Mouse (Mus musculus): ENCODE measurements around the gene Elf1. TPM values are rescaled to one million over a fixed set of nuclear protein-coding genes. Genes with fewer than 3 reads are reported as not detected.
"Not testable (repeated sequence)": the region's sequence is repeated elsewhere in the genome, so short reads cannot be mapped to it uniquely, and the experiment has no call there.

The Elf1 gene
- polyA plus RNA-seq, 1 experiment from 2014 or later: 18.5 TPM

GRCm38 (mm10) chr14:79526106-79526505 lies 45.1 kb downstream of the Elf1 start:
- not testable (repeated sequence) for H3K4me3 ChIP-seq (ENCODE audit: low read length); H3K4me2 ChIP-seq (replicated peaks; ENCODE audit: low read depth, low read length); ATAC-seq (ENCODE audit: low FRiP score, low TSS enrichment); H3K27me3 ChIP-seq (ENCODE audit: control insufficient read depth, insufficient read depth, low read length); H3K27ac ChIP-seq (ENCODE audit: low read depth, low read length); H3K9ac ChIP-seq (ENCODE audit: low read depth, low read length); H3K9me3 ChIP-seq (ENCODE audit: control insufficient read depth, low read length); H3K4me1 ChIP-seq (ENCODE audit: control insufficient read depth, insufficient read depth, low read length); H3K36me3 ChIP-seq (ENCODE audit: control insufficient read depth, insufficient read depth, low read length)
- 87% methylated on average over 12 of the region's 12 CpGs for WGBS

DNA sequence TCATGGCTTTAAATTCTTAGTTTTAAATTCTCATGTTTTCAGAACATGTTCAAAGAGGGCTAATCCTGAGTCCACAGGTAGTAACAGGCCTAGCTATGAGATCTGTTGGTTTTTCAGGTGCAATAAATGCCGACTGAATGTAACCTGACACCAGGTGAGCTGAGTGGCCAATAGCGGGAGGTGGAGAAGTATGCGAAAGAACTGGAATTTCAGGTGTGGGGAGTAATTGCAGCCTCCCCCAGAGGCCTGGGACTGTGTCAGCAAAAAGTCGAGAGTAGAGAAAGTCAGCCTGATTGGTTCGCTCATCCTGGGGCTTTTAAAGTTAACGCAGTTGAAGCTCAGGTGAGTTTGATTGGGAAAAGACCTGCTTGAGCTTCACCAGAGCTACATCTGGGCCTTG lies 46.7 kb downstream of the Elf1 start:
- Histone ChIP-seq H3K36me3 (ENCODE audit: control insufficient read depth, insufficient read depth, low read length) (no peaks in the 10 kb centered on the region), H3K27me3 (ENCODE audit: control insufficient read depth, insufficient read depth, low read length) (no peaks in the 10 kb centered on the region), H3K4me1 (ENCODE audit: control insufficient read depth, insufficient read depth, low read length) (no peaks in the 10 kb centered on the region), H3K9me3 (ENCODE audit: control insufficient read depth, low read length) (no peaks in the 10 kb centered on the region), H3K4me3 (ENCODE audit: low read length) (no peak overlapping the region), H3K9ac (ENCODE audit: low read depth, low read length) (no peak overlapping the region), H3K4me2 (replicated peaks; ENCODE audit: low read depth, low read length) (no peak overlapping the region), H3K27ac (ENCODE audit: low read depth, low read length) (no peak overlapping the region)
- WGBS: 37% methylated on average over 6 of the region's 6 CpGs
- ATAC-seq (ENCODE audit: low FRiP score, low TSS enrichment): peak; percentile 73; the same call in 1 of the 2 replicates

DNA sequence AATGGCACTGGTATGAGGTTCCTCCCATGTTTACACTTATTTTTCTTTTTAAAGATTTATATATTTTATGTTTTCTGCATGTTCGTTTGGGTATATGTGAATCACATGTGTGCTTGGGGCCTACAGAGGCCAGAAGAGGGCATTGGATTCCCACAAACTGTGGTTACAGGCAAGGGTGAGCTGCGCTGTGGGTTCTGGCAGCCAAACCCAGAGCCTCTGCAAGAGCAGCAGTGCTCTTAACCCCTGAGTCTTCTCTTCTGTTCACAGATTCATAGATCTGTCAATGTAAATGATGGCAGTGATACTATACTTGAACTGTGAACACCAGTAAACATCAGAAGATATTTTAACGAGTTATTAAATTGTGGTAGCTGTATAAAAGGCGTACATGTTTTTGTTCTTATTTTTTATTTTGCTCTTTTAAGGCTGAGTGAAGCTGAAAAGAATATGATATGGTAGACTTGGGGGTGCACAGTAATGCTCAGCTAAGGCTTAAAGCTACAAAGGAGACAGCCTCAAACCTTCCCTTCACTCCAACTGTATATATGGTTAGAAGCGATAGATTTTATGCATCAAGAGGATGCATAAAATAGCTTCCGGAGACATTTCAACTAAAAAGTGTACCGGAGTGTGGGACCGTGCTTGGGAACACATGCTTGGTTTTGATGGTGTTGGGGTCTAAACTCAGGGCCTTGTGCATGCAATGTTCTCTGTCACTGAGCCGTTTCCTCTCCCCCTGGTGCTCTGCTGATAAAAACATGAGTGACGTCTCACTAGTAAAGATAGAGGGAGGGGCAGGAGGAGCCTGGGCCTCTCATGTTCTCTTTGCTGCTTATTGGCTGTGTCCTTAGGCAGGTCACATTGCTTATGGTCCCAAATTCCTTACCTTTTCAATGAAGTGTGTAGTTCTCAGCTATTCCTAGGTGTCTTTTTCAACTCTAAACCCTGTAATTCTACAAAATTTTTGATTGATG lies 48.9 kb downstream of the Elf1 start:
- WGBS: 76% methylated on average over 10 of the region's 10 CpGs
- Histone ChIP-seq H3K9ac (ENCODE audit: low read depth, low read length) (no peak overlapping the region), H3K36me3 (ENCODE audit: control insufficient read depth, insufficient read depth, low read length) (no peaks in the 10 kb centered on the region), H3K27me3 (ENCODE audit: control insufficient read depth, insufficient read depth, low read length) (no peaks in the 10 kb centered on the region), H3K27ac (ENCODE audit: low read depth, low read length) (no peak overlapping the region), H3K9me3 (ENCODE audit: control insufficient read depth, low read length) (no peaks in the 10 kb centered on the region), H3K4me3 (ENCODE audit: low read length) (no peak overlapping the region), H3K4me1 (ENCODE audit: control insufficient read depth, insufficient read depth, low read length) (no peaks in the 10 kb centered on the region), H3K4me2 (replicated peaks; ENCODE audit: low read depth, low read length) (no peak overlapping the region)
- no peak for ATAC-seq (ENCODE audit: low FRiP score, low TSS enrichment)

- Histone ChIP-seq H3K9me3 (ENCODE audit: control insufficient read depth, low read length) (no peaks in the 10 kb centered on the region), H3K36me3 (ENCODE audit: control insufficient read depth, insufficient read depth, low read length) (no peaks in the 10 kb centered on the region), H3K27me3 (ENCODE audit: control insufficient read depth, insufficient read depth, low read length) (no peaks in the 10 kb centered on the region), H3K4me3 (ENCODE audit: low read length) (no peak overlapping the region), H3K9ac (ENCODE audit: low read depth, low read length) (no peak overlapping the region), H3K4me1 (ENCODE audit: control insufficient read depth, insufficient read depth, low read length) (no peaks in the 10 kb centered on the region), H3K27ac (ENCODE audit: low read depth, low read length) (no peak overlapping the region), H3K4me2 (replicated peaks; ENCODE audit: low read depth, low read length) (no peak overlapping the region)
- no peak for ATAC-seq (ENCODE audit: low FRiP score, low TSS enrichment)
- whole genome bisulfite sequencing: 93% methylated on average over 6 of the region's 6 CpGs
Observed at GRCm38 (mm10) chr14:79530761-79531160, 49.8 kb downstream of the Elf1 start.

GRCm38 (mm10) chr14:79532036-79532776 lies 51.2 kb downstream of the Elf1 start:
- Histone ChIP-seq H3K4me3 (ENCODE audit: low read length) (no peak overlapping the region), H3K4me1 (ENCODE audit: control insufficient read depth, insufficient read depth, low read length) (no peaks in the 10 kb centered on the region), H3K9ac (ENCODE audit: low read depth, low read length) (no peak overlapping the region), H3K27me3 (ENCODE audit: control insufficient read depth, insufficient read depth, low read length) (no peaks in the 10 kb centered on the region), H3K27ac (ENCODE audit: low read depth, low read length) (no peak overlapping the region), H3K36me3 (ENCODE audit: control insufficient read depth, insufficient read depth, low read length) (no peaks in the 10 kb centered on the region; the same call in 1 of the 2 replicates), H3K4me2 (replicated peaks; ENCODE audit: low read depth, low read length) (no peak overlapping the region), H3K9me3 (ENCODE audit: control insufficient read depth, low read length) (no peaks in the 10 kb centered on the region)
- ATAC-seq (ENCODE audit: low FRiP score, low TSS enrichment): no peak
- 91% methylated on average over 8 of the region's 8 CpGs for WGBS

DNA sequence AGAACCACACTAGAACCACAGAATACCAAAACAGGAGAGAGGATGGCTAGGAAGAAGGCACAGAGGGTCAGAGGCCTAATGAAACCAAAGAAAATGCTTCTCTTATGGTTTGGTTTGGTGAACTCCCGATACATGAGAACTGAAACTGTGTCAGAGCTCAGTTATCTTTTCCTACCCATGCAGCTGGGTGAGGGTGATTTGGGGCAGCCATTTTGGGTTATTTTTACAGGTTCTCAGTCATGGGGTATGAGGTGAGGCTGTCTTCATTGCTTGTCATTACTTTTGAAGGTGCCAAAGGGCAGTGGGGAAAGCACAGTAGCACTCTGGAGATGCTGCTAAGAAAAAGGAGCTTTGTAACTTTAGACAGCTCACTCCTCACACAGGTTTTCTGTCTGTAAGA lies 52.4 kb downstream of the Elf1 start:
- Histone ChIP-seq H3K27me3 (ENCODE audit: control insufficient read depth, insufficient read depth, low read length) (no peaks in the 10 kb centered on the region), H3K36me3 (ENCODE audit: control insufficient read depth, insufficient read depth, low read length) (no peaks in the 10 kb centered on the region; the same call in 1 of the 2 replicates), H3K9me3 (ENCODE audit: control insufficient read depth, low read length) (no peaks in the 10 kb centered on the region), H3K4me2 (replicated peaks; ENCODE audit: low read depth, low read length) (no peak overlapping the region), H3K9ac (ENCODE audit: low read depth, low read length) (no peak overlapping the region), H3K27ac (ENCODE audit: low read depth, low read length) (no peak overlapping the region), H3K4me1 (ENCODE audit: control insufficient read depth, insufficient read depth, low read length) (no peaks in the 10 kb centered on the region), H3K4me3 (ENCODE audit: low read length) (no peak overlapping the region)
- 79% methylated on average over 1 of the region's 1 CpGs for WGBS
- ATAC-seq (ENCODE audit: low FRiP score, low TSS enrichment): no peak

- no peaks in the 10 kb centered on the region for H3K27me3 ChIP-seq (ENCODE audit: control insufficient read depth, insufficient read depth, low read length)
- H3K9me3 ChIP-seq (ENCODE audit: control insufficient read depth, low read length): no peaks in the 10 kb centered on the region
- no peaks in the 10 kb centered on the region for H3K4me1 ChIP-seq (ENCODE audit: control insufficient read depth, insufficient read depth, low read length)
- H3K27ac ChIP-seq (ENCODE audit: low read depth, low read length): no peak overlapping the region
- 88% methylated on average over 3 of the region's 3 CpGs for WGBS
- no peak overlapping the region for H3K4me2 ChIP-seq (replicated peaks; ENCODE audit: low read depth, low read length)
- no peak overlapping the region for H3K4me3 ChIP-seq (ENCODE audit: low read length)
- H3K9ac ChIP-seq (ENCODE audit: low read depth, low read length): no peak overlapping the region
- H3K36me3 ChIP-seq (ENCODE audit: control insufficient read depth, insufficient read depth, low read length): no peaks in the 10 kb centered on the region; the same call in 1 of the 2 replicates
- no peak for ATAC-seq (ENCODE audit: low FRiP score, low TSS enrichment)
Observed at GRCm38 (mm10) chr14:79534206-79534605, 53.2 kb downstream of the Elf1 start.

- H3K4me1 ChIP-seq (ENCODE audit: control insufficient read depth, insufficient read depth, low read length); H3K4me2 ChIP-seq (replicated peaks; ENCODE audit: low read depth, low read length); H3K9me3 ChIP-seq (ENCODE audit: control insufficient read depth, low read length); H3K4me3 ChIP-seq (ENCODE audit: low read length); H3K27me3 ChIP-seq (ENCODE audit: control insufficient read depth, insufficient read depth, low read length); H3K27ac ChIP-seq (ENCODE audit: low read depth, low read length); H3K9ac ChIP-seq (ENCODE audit: low read depth, low read length); ATAC-seq (ENCODE audit: low FRiP score, low TSS enrichment); H3K36me3 ChIP-seq (ENCODE audit: control insufficient read depth, insufficient read depth, low read length): not testable (repeated sequence)
- WGBS: 89% methylated on average over 4 of the region's 4 CpGs
Observed at GRCm38 (mm10) chr14:79534656-79535055, 53.7 kb downstream of the Elf1 start.

DNA sequence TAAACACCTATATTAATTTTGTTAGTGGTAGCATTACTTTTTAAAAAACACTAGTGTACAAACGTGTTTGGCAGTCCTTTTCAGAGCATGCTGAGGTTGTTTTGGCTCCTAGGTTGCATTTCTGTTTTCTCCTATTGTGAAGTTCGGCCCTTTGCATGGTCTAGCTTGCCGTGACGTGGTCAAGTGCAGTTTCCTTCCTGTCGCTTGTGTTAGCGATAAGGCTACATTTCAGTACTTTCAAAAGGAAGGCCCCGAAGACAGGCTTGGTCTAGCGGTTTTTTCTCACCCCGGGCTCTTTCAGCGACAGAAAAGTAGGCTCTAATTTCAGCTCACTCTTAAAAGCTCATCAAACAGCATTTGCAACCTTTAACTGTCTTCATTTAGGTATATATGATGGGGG lies 54.3 kb downstream of the Elf1 start:
- Histone ChIP-seq H3K4me2 (replicated peaks; ENCODE audit: low read depth, low read length) (no peak overlapping the region; the same call in 1 of the 2 replicates), H3K9me3 (ENCODE audit: control insufficient read depth, low read length) (no peaks in the 10 kb centered on the region), H3K4me1 (ENCODE audit: control insufficient read depth, insufficient read depth, low read length) (no peaks in the 10 kb centered on the region), H3K4me3 (ENCODE audit: low read length) (no peak overlapping the region), H3K27ac (ENCODE audit: low read depth, low read length) (no peak overlapping the region), H3K36me3 (ENCODE audit: control insufficient read depth, insufficient read depth, low read length) (no peaks in the 10 kb centered on the region; the same call in 1 of the 2 replicates), H3K27me3 (ENCODE audit: control insufficient read depth, insufficient read depth, low read length) (no peaks in the 10 kb centered on the region), H3K9ac (ENCODE audit: low read depth, low read length) (no peak overlapping the region)
- WGBS: 70% methylated on average over 10 of the region's 10 CpGs
- ATAC-seq (ENCODE audit: low FRiP score, low TSS enrichment): no peak
